8 mouse cellular contexts compared by ENCODE assay signal in the genomic region with DNA sequence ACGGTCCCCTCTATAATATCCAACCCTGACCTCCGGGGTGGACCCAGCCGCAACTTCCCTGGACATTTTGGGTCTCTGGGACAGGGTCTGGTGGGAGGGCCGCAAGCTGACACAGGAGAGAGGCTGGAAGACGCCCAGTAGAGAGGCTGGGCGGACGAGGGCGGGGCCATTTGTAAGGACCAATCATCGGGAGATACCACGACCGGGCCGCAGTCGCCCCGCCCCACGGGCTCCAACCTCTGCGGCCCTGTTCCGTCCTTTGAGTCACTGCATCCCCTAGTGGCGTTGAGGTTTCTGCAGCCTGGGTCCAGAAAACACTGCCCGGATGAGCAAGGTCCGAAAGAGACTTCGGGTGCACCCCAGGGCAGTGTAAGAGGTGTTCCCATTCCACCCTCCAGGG. TPM values are rescaled to one million over a fixed set of nuclear protein-coding genes. Genes with fewer than 3 reads are reported as not detected.
DNase-seq lines count a peak whose midpoint lies in the region; ATAC-seq and TF ChIP-seq lines count a peak whose summit lies in the region.

No protein-coding gene starts in this region.

- DNase-seq in CD8-positive naive resting alpha-beta T cell, adult 2 months (ENCODE audit: low read depth in 2 of 2, low spot score in 2 of 2): peak; percentile 62 to 78
- peak; percentile 96 for DNase-seq in adrenal gland, postnatal 14 days
- peak; percentile 91 to 94 for DNase-seq in heart, adult 2 months
- peak; percentile 85 for DNase-seq in kidney, adult 18-20 months
- peak; percentile 92 to 93 for DNase-seq in lung, adult 18-20 months
- DNase-seq in thymus, postnatal 10 days (ENCODE audit: low spot score in 2 of 2): peak; percentile 90

- peak overlapping the region; percentile 85 for H3K4me2 ChIP-seq in embryonic facial prominence, embryonic 12.5 days (replicated peaks)
- H3K4me2 ChIP-seq in neural tube, embryonic 13.5 days: peak overlapping the region; percentile 67

- H3K27ac ChIP-seq in embryonic facial prominence, embryonic 12.5 days: peak overlapping the region; percentile 46; the same call in 1 of the 2 replicates
- peak overlapping the region; percentile 34 for H3K27ac ChIP-seq in heart, adult 2 months
- H3K27ac ChIP-seq in neural tube, embryonic 13.5 days (replicated peaks): no peak overlapping the region

- no peaks in the 10 kb centered on the region for H3K79me2 ChIP-seq in heart, adult 2 months (replicated peaks; ENCODE audit: control insufficient read depth, insufficient read depth, low read length)

- under 1% methylated on average over 21 of the region's 21 CpGs for WGBS in embryonic facial prominence, embryonic 12.5 days
- 1% methylated on average over 21 of the region's 21 CpGs for WGBS in heart, adult 2 months
- WGBS in neural tube, embryonic 13.5 days: under 1% methylated on average over 21 of the region's 21 CpGs

- TF ChIP-seq CTCF in heart, adult 2 months (IDR thresholded peaks at IDR 0.05): peak; percentile 94

- 0 out of 2 replicates have a peak overlapping the region, but pooled peaks have one; percentile 55 for H3K9ac ChIP-seq in embryonic facial prominence, embryonic 12.5 days
- H3K9ac ChIP-seq in heart, adult 2 months (ENCODE audit: low read depth, low read length): peak overlapping the region; percentile 36
- no peak overlapping the region for H3K9ac ChIP-seq in neural tube, embryonic 13.5 days

- H3K4me1 ChIP-seq in embryonic facial prominence, embryonic 12.5 days: peaks cover 31% of the 10 kb centered on the region
- no peaks in the 10 kb centered on the region for H3K4me1 ChIP-seq in heart, adult 2 months (ENCODE audit: control insufficient read depth, insufficient read depth, low read length)
- peaks cover 57% of the 10 kb centered on the region for H3K4me1 ChIP-seq in neural tube, embryonic 13.5 days (replicated peaks)

- H3K36me3 ChIP-seq in embryonic facial prominence, embryonic 12.5 days: no peaks in the 10 kb centered on the region
- H3K36me3 ChIP-seq in heart, adult 2 months (ENCODE audit: control insufficient read depth, insufficient read depth, low read length): no peaks in the 10 kb centered on the region
- no peaks in the 10 kb centered on the region for H3K36me3 ChIP-seq in neural tube, embryonic 13.5 days

- peak overlapping the region; percentile 49 for H3K4me3 ChIP-seq in embryonic facial prominence, embryonic 12.5 days
- peak overlapping the region; percentile 38 for H3K4me3 ChIP-seq in heart, adult 2 months
- H3K4me3 ChIP-seq in neural tube, embryonic 13.5 days: peak overlapping the region; percentile 39

- no peaks in the 10 kb centered on the region for H3K9me3 ChIP-seq in embryonic facial prominence, embryonic 12.5 days
- no peaks in the 10 kb centered on the region for H3K9me3 ChIP-seq in neural tube, embryonic 13.5 days

- H3K27me3 ChIP-seq in embryonic facial prominence, embryonic 12.5 days: peaks cover 41% of the 10 kb centered on the region
- H3K27me3 ChIP-seq in heart, adult 2 months (ENCODE audit: control insufficient read depth, insufficient read depth, low read length): peaks cover 25% of the 10 kb centered on the region
- H3K27me3 ChIP-seq in neural tube, embryonic 13.5 days: peaks cover 95% of the 10 kb centered on the region

- peak; percentile 88 for ATAC-seq in embryonic facial prominence, embryonic 12.5 days (ENCODE audit: insufficient number of reproducible peaks, insufficient read depth, low FRiP score, low TSS enrichment)
- peak; percentile 90 for ATAC-seq in neural tube, embryonic 13.5 days (ENCODE audit: low read depth)

- peak; percentile 52; the same call in 1 of the 2 replicates for TF ChIP-seq POLR2A in heart, adult 2 months (IDR thresholded peaks at IDR 0.05; ENCODE audit: insufficient read depth, low read depth, low read length)

- peak; percentile 55; the same call in 1 of the 2 replicates for TF ChIP-seq EP300 in heart, adult 2 months (IDR thresholded peaks at IDR 0.05; ENCODE audit: insufficient read depth, low read depth, low read length)

- intact Hi-C loops in heart, adult 2 months (cut with DNase I): loop anchor here (5.0 kb wide), 2 partner anchors 252 to 332 kb away; no protein-coding TSS in a partner anchor

RNA-seq across cellular contexts. Expression of gene 4930412O13Rik, which starts 1.6 kb away (rescaled TPM):
- 1.3 and 1.4 TPM in 2 replicates for total RNA-seq in adrenal gland, postnatal 14 days (2021)
- polyA plus RNA-seq in embryonic facial prominence, embryonic 12.5 days (2016; fragmentation: Nextera tagmentation; extraction: Ambion mirVana): 1.8 and 1.9 TPM in 2 replicates
- not detected for total RNA-seq in heart, adult 2 months (2021)
- polyA plus RNA-seq in heart, adult 2 months (2012; rRNA removed): not detected in 2 replicates
- polyA plus RNA-seq in neural tube, embryonic 13.5 days (2015; fragmentation: Nextera tagmentation; extraction: Ambion mirVana): 0.29 TPM in 1 of 2 replicates, not detected in the other

RNA-seq across cellular contexts. Expression of gene 9230102O04Rik, which starts 9.8 kb away (rescaled TPM):
- not detected in 2 replicates for total RNA-seq in adrenal gland, postnatal 14 days (2021)
- polyA plus RNA-seq in embryonic facial prominence, embryonic 12.5 days (2016; fragmentation: Nextera tagmentation; extraction: Ambion mirVana): 0.41 and 1.0 TPM in 2 replicates
- total RNA-seq in heart, adult 2 months (2021): not detected
- polyA plus RNA-seq in heart, adult 2 months (2012; rRNA removed): not detected in 2 replicates
- polyA plus RNA-seq in neural tube, embryonic 13.5 days (2015; fragmentation: Nextera tagmentation; extraction: Ambion mirVana): 1.1 TPM in 1 of 2 replicates, not detected in the other

RNA-seq across cellular contexts. Expression of gene Gata3, which starts 10.3 kb away (rescaled TPM):
- 17.3 and 19.1 TPM in 2 replicates for total RNA-seq in adrenal gland, postnatal 14 days (2021)
- polyA plus RNA-seq in embryonic facial prominence, embryonic 12.5 days (2016; fragmentation: Nextera tagmentation; extraction: Ambion mirVana): 22.6 and 23.6 TPM in 2 replicates
- under 1 TPM; 0.59 to 0.91 TPM for total RNA-seq in heart, adult 2 months (2021)
- 0.32 and 0.57 TPM in 2 replicates for polyA plus RNA-seq in heart, adult 2 months (2012; rRNA removed)
- polyA plus RNA-seq in neural tube, embryonic 13.5 days (2015; fragmentation: Nextera tagmentation; extraction: Ambion mirVana): 10.1 and 12.4 TPM in 2 replicates
